Mouse (Mus musculus) lung, adult 2 months (tissue): ENCODE measurements around the gene Rnf222. TPM values are rescaled to one million over a fixed set of nuclear protein-coding genes. Genes with fewer than 3 reads are reported as not detected.
"Not testable (repeated sequence)": the region's sequence is repeated elsewhere in the genome, so short reads cannot be mapped to it uniquely, and the experiment has no call there.

Experiments used
- DNase-seq: peaks from one replicate; pipeline ENCODE4 v3.0.0; 2022
- H3K4me1 ChIP-seq: fragments of 200-500 bp; 2 replicates; pipeline ENCODE4 v1.6.1; 2011; ENCODE audit warnings: low read length; ENCODE audit not compliant: control insufficient read depth, insufficient read depth
- H3K4me3 ChIP-seq: fragments of 200-500 bp; replicated peaks from 2 replicates; pipeline ENCODE3; 2011; ENCODE audit warnings: low read depth, mild to moderate bottlenecking, control low read depth, low read length; ENCODE audit errors: extremely low read depth
- CTCF ChIP-seq: fragments of 200-500 bp; IDR thresholded peaks from 2 replicates; pipeline ENCODE4 v1.5.1; 2011; ENCODE audit warnings: mild to moderate bottlenecking, low read length, control low read depth; ENCODE audit not compliant: insufficient read depth
- POLR2A ChIP-seq: fragments of 200-500 bp; IDR thresholded peaks from 2 replicates; pipeline ENCODE4 v1.6.1; 2011; ENCODE audit warnings: low read depth, mild to moderate bottlenecking, control low read depth, low read length, borderline replicate concordance; ENCODE audit errors: extremely low read depth
- WGBS: fragments of 180-500 bp; shearing (Covaris S2); methylation state at CpG from one replicate; pipeline ENCODE4 v1.1.7; 2018; 5-methylcytosine and 5-hydroxymethylcytosine counted together
- polyA plus RNA-seq: library from polyadenylated mRNA; depleted of rRNA; stranded (reverse); fragments of >200 nt; gene quantifications from 2 replicates; pipeline ENCODE4 v1.2.3, GENCODE M21; 2012; rRNA removed

Rnf222 gene
- polyA plus RNA-seq, 1 experiment, result 1.4 TPM

DNA sequence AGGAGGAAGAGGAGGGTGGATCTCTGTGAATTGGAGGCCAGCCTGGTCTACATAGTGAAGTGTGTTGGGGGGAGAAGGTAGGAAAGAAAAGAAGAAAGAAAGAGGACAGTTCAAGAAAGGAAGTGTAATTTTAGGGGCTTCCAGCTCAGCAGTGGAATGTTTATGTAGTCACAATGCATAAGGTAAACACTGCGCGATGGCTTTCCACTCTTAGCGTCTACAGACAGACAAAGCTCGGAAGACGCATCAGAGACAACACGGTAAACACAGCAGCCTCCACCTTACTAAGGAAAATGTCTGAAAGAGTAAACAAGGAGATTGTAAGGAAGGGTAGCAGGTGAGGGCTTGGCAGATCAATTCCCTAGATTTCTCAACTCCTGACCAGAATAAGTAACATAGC lies 41.6 kb downstream of the Rnf222 start:
- Histone ChIP-seq H3K4me3 (no peak overlapping the region), H3K4me1 (no peaks in the 10 kb centered on the region)
- TF ChIP-seq CTCF (no peak), POLR2A (no peak)
- 33% methylated on average over 6 of the region's 6 CpGs for WGBS
- no peak for DNase-seq

DNA sequence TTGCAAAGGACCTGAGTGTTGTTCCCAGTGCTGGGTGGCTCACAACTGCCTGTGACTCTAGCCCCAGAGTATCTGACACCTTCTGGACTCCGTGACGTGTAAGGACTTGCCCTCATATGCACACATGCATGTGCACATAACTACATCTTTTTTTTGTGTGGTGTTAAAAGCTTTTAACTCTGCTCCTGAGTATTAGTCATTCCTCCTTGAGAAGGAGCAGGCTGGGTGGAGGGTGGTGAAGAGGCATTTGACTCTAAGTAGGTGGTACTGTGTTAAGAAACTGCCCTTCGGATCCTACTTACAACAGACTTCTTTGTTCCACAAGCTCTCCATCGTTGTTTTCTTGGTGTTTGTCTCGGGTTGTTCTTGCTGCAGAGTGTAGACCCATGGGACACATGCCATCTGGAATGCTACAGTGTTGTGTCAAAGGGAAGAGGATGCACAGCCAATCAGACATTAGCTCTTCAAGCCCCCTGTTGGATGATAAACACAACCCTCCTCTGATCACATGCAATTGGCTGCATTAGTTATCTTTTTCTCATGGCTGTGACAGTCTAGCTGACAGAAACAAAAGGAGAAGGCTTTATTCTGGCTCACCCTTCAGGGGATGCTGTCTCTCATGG lies 45.6 kb downstream of the Rnf222 start:
- no peaks in the 10 kb centered on the region for H3K4me1 ChIP-seq
- no peak for TF ChIP-seq POLR2A
- no peak for TF ChIP-seq CTCF
- no peak overlapping the region for H3K4me3 ChIP-seq
- 53% methylated on average over 5 of the region's 5 CpGs for WGBS
- DNase-seq, result no peak

DNA sequence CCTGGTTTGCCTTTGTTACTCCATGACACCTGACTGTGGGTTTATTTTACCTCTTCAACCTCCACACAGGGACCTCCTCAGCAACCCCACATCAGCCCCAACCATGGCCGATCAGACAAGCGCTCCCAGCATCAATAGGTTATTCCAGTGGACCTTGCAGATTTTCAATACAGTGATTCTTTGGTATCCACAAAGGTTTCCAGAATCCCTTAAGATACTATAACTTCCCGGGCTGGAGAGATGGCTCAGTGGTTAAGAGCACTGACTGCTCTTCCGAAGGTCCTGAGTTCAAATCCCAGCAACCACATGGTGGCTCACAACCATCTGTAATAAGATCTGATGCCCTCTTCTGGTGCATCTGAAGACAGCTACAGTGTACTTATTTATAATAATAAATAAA lies 48.6 kb downstream of the Rnf222 start:
- not testable (repeated sequence) for DNase-seq
- WGBS, result 88% methylated on average over 4 of the region's 4 CpGs

DNA sequence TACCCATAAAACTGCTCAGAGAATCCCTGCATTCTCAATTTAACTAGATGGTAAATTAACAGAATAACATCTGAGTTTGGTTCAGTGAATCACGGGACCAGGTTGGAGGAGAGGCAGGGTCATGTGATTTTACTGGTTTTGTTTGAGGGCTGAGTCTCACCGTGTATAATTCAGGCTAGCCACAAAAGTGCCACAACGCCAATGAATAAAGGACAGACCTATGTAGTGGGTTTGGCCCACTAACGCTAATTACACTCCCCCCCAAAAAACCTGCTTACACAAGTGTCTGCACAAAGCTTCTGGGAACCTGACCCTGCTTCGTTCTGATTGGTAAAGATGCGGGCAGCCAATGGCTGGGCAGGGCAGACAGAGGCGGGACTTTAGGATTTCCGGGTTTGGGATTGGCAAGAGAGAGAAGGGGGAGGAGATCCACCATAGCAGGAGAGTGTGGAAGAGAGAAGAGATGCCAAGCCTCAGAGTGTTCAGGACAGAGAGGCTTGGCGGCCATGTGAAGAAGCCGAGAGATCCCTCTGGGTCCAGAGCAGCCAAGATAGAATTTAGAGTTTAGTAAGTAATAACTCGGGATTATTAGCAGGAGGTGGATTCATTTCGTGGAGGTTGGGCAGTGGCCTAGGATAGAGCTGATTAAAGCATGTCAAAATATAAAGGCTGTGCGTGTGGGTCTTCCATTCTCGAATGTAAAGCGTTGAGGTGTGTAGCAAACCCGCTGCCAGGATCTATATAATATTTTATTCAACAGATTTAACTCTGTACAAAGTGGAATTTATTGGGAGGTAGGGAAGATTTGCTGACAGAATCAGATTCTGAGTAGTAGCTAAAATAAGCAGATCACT lies 51.3 kb downstream of the Rnf222 start:
- 2% methylated on average over 16 of the region's 16 CpGs for WGBS
- Histone ChIP-seq H3K4me1 (peaks cover 2% of the 10 kb centered on the region; the same call in 1 of the 2 replicates), H3K4me3 (peak overlapping the region; percentile 48)
- no peak for TF ChIP-seq CTCF
- TF ChIP-seq POLR2A, result peak; percentile 65; the same call in 1 of the 2 replicates
- peak; percentile 81 for DNase-seq

More for the DNA sequence above, 48.6 kb downstream of the Rnf222 start:
- H3K4me1 ChIP-seq, H3K4me3 ChIP-seq: not testable (repeated sequence)

DNA sequence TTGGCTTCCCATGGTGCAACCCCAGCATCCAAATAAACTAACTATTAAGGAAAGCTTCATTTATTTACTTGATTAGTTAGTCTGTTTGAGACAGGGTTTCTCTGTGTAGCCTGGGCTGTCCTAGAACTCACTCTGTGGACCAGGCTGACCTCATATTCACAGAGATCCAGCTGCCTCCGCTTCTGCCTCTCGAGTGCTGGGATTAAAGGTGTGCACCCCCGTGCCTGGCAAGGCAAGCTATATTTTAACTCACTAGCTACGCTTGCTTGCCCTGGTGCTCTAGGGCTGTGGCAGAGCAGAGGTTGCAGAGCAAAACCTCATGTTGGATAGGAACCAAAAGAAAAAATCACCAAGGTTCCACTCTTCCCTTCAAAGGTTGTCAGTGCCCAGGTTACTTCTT lies 52.2 kb downstream of the Rnf222 start:
- WGBS, result 43% methylated on average over 4 of the region's 4 CpGs
- Histone ChIP-seq H3K4me3 (no peak overlapping the region), H3K4me1 (peaks cover 2% of the 10 kb centered on the region; the same call in 1 of the 2 replicates)
- no peak for DNase-seq
- TF ChIP-seq CTCF, result no peak
- no peak for TF ChIP-seq POLR2A

DNA sequence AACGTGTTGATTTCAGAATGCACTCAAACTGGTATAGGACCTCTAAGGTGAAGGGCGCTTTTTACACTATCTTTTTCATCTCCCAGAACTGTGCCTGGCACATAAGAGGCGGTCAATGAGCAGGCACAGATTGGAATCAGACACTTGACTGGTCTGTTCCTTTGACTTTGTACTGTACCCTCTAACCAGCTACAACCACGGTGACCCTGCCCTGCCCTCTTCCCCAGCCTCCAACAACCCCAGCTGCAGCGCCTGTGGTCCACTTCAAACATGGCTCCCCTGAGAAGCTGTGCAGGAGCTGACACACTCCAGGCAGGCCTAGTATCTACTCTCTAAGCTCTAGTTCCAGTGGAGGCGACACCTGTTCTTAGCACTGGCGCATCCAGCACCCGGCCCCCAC lies 54.4 kb downstream of the Rnf222 start:
- TF ChIP-seq CTCF (no peak), POLR2A (0 out of 2 replicates have a peak, but pooled peaks have one; percentile 16)
- peaks cover 2% of the 10 kb centered on the region; the same call in 1 of the 2 replicates for H3K4me1 ChIP-seq
- no peak overlapping the region for H3K4me3 ChIP-seq
- WGBS, result 81% methylated on average over 8 of the region's 8 CpGs
- DNase-seq, result no peak

DNA sequence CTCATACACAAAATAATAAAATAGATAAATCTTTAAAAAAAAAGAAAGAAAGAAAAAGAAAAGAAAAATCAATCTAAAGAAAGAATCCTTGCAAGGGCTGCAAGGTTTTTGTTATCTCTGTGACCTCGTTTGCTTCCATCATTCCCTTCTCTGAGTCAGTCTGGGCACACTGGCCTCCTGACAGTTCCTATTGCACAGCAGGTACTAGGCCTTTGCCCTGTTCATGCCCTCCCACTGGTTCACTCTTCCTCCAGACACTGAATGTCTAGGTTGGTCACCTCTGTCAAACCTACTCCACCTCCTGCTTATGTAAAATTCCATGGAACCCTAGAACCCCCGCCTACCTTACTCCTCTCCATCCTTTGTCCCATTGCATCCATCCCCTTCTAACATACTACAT lies 56.9 kb downstream of the Rnf222 start:
- Histone ChIP-seq H3K4me1 (peaks cover 2% of the 10 kb centered on the region; the same call in 1 of the 2 replicates), H3K4me3 (no peak overlapping the region)
- no peak for TF ChIP-seq CTCF
- TF ChIP-seq POLR2A, result no peak
- no peak for DNase-seq
- 81% methylated on average over 2 of the region's 2 CpGs for WGBS

Other genes with a start within 250 kb of the Rnf222 start
- 103 and 123 TPM in 2 replicates for gene Myh10, start 197.0 kb upstream of the Rnf222 start, polyA plus RNA-seq
- gene Ndel1, start 16.7 kb upstream of the Rnf222 start, polyA plus RNA-seq, result 74.3 and 75.3 TPM in 2 replicates
- 469 and 674 TPM in 2 replicates for gene Rpl26, start 13.0 kb downstream of the Rnf222 start, polyA plus RNA-seq
- 0.19 and 0.25 TPM in 2 replicates for gene Odf4, start 38.5 kb downstream of the Rnf222 start, polyA plus RNA-seq
- 359 and 419 TPM in 2 replicates for gene Arhgef15, start 68.9 kb downstream of the Rnf222 start, polyA plus RNA-seq
- gene Slc25a35, start 79.6 kb downstream of the Rnf222 start, polyA plus RNA-seq, result 34.0 and 40.4 TPM in 2 replicates
- 11.6 and 15.4 TPM in 2 replicates for gene Rangrf, start 86.6 kb downstream of the Rnf222 start, polyA plus RNA-seq
- gene Pfas, start 119.9 kb downstream of the Rnf222 start, polyA plus RNA-seq, result 10.0 and 11.3 TPM in 2 replicates
- 23.7 and 30.1 TPM in 2 replicates for gene Ctc1, start 127.4 kb downstream of the Rnf222 start, polyA plus RNA-seq
- 3.2 and 6.8 TPM in 2 replicates for gene Aurkb, start 157.1 kb downstream of the Rnf222 start, polyA plus RNA-seq
- gene Borcs6, start 171.2 kb downstream of the Rnf222 start, polyA plus RNA-seq, result 21.0 and 22.8 TPM in 2 replicates
- 69.8 and 75.7 TPM in 2 replicates for gene Tmem107, start 182.3 kb downstream of the Rnf222 start, polyA plus RNA-seq
- gene Vamp2, start 199.9 kb downstream of the Rnf222 start, polyA plus RNA-seq, result 120 and 129 TPM in 2 replicates
- 36.8 and 78.5 TPM in 2 replicates for gene Per1, start 206.7 kb downstream of the Rnf222 start, polyA plus RNA-seq
- 0.25 and 0.95 TPM in 2 replicates for gene Hes7, start 231.9 kb downstream of the Rnf222 start, polyA plus RNA-seq
- 1.1 and 1.2 TPM in 2 replicates for gene 9130213A22Rik, start 234.0 kb downstream of the Rnf222 start, polyA plus RNA-seq
- 2.6 and 23.9 TPM in 2 replicates for gene Aloxe3, start 237.3 kb downstream of the Rnf222 start, polyA plus RNA-seq